Mouse (Mus musculus) cerebellum, adult 2 months (tissue): ENCODE results near the gene Rere.

Experiments used
- CTCF ChIP-seq: fragments of 200-500 bp; IDR thresholded peaks from 2 replicates; pipeline ENCODE4 v1.5.1; 2011; ENCODE audit warnings: low read depth, mild to moderate bottlenecking, control low read depth, low read length, moderate library complexity, borderline replicate concordance; ENCODE audit not compliant: insufficient read depth
- POLR2A ChIP-seq: fragments of 200-500 bp; IDR thresholded peaks from 2 replicates; pipeline ENCODE4 v1.6.1; 2011; ENCODE audit warnings: low read length, control low read depth, borderline replicate concordance; ENCODE audit not compliant: insufficient read depth

GRCm38 (mm10) chr4:150399032-150399431 lies 117.6 kb downstream of the Rere start:
- no peak for TF ChIP-seq CTCF
- no peak for TF ChIP-seq POLR2A
